Mouse (Mus musculus): ENCODE measurements around the gene Cdkn2aipnl. TPM values are rescaled to one million over a fixed set of nuclear protein-coding genes. Genes with fewer than 3 reads are reported as not detected.

Cdkn2aipnl gene
- polyA plus RNA-seq, 1 experiment from 2014 or later, result 116 TPM

Other genes starting within 250 kb of the Cdkn2aipnl start
- gene Sec24a, start 204.0 kb upstream of the Cdkn2aipnl start, polyA plus RNA-seq (2015; fragmentation: Nextera tagmentation; extraction: Ambion mirVana), result 14.7 and 17.3 TPM in 2 replicates
- gene Sar1b, start 204.0 kb upstream of the Cdkn2aipnl start, polyA plus RNA-seq (2015; fragmentation: Nextera tagmentation; extraction: Ambion mirVana), result 200 and 212 TPM in 2 replicates
- gene Jade2, start 110.0 kb upstream of the Cdkn2aipnl start, polyA plus RNA-seq (2015; fragmentation: Nextera tagmentation; extraction: Ambion mirVana), result 0.33 and 0.46 TPM in 2 replicates
- 265 and 279 TPM in 2 replicates for gene Ube2b, start 33.1 kb downstream of the Cdkn2aipnl start, polyA plus RNA-seq (2015; fragmentation: Nextera tagmentation; extraction: Ambion mirVana)
- 23.7 and 24.2 TPM in 2 replicates for gene Cdkl3, start 36.6 kb downstream of the Cdkn2aipnl start, polyA plus RNA-seq (2015; fragmentation: Nextera tagmentation; extraction: Ambion mirVana)
- gene Ppp2ca, start 131.0 kb downstream of the Cdkn2aipnl start, polyA plus RNA-seq (2015; fragmentation: Nextera tagmentation; extraction: Ambion mirVana), result 137 and 141 TPM in 2 replicates
- not detected in 2 replicates for gene Olfr1373, start 177.9 kb downstream of the Cdkn2aipnl start, polyA plus RNA-seq (2015; fragmentation: Nextera tagmentation; extraction: Ambion mirVana)
- not detected in 2 replicates for gene Olfr1371, start 246.3 kb downstream of the Cdkn2aipnl start, polyA plus RNA-seq (2015; fragmentation: Nextera tagmentation; extraction: Ambion mirVana)

Measured in neural tube, embryonic 13.5 days (tissue).